Mouse (Mus musculus): Measurements from ENCODE around the gene Tmem256. TPM values are rescaled to one million over a fixed set of nuclear protein-coding genes. Genes with fewer than 3 reads are reported as not detected.

Gene Tmem256
- total and polyA plus RNA-seq, 2 experiments from 2014 or later, result 153 to 435 TPM

DNA sequence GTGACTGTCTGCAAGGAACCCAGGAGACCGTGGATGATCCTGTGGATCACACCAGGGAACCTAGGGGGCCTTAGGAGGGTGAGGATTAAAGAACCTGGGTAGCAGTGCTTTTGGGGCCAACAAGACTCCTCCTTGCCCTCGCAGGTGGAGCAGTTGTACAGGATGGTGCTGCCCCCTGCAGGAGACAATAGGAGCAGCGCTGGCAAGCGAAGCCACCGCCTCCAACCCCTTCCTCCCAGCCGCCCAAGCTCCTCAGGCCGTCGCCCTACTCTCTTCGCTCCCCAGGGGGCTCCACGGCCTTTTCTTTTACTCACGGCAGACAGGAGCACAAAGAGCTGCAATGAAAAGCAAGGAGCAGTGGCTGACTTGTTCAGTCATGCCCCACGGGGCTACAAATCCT is 38.6 kb downstream of the Tmem256 start:
- peak overlapping the region; percentile 42 for H3K4me2 ChIP-seq (ENCODE audit: low read depth, low read length)
- 3% methylated on average over 12 of the region's 12 CpGs for WGBS
- H3K36me3 ChIP-seq (ENCODE audit: insufficient read depth, low read length), result no peaks in the 10 kb centered on the region
- H3K9me3 ChIP-seq (ENCODE audit: low read length), result no peaks in the 10 kb centered on the region
- peak; percentile 86 for DNase-seq (ENCODE audit: low spot score)
- peak; percentile 58; the same call in 1 of the 2 replicates for ATAC-seq
- no peak overlapping the region for H3K9ac ChIP-seq (replicated peaks; ENCODE audit: low read length)
- no peak overlapping the region for H3K27ac ChIP-seq
- H3K4me1 ChIP-seq (ENCODE audit: insufficient read depth, low read length), result peaks cover 5% of the 10 kb centered on the region; the same call in 1 of the 2 replicates
- H3K27me3 ChIP-seq (ENCODE audit: insufficient read depth, low read length), result no peaks in the 10 kb centered on the region
- 0 out of 2 replicates have a peak overlapping the region, but pooled peaks have one; percentile 7 for H3K4me3 ChIP-seq (ENCODE audit: low read length)
- TF ChIP-seq CTCF (IDR thresholded peaks at IDR 0.05; ENCODE audit: low read depth), result peak; percentile 88

DNA sequence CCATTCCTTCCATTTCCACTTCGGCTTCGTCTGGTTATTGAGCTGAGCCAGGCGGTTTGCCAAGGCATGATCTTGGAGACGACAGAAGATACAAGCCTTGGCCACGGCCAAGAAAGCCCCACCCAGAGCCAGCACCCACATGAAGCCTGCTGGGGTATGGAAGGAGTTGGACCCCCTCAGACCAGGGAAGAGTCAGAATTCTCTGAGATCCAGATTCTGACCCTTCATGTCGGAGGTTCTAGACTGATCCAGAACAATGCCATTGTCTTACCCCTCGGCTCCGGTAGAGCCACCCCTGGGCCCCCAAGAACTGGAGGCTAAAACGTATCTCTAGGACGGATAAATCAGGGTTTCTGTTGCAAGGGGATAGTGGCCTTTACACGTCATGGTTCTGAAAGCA is 39.6 kb downstream of the Tmem256 start, which contains the start of gene Tmem95:
Gene Tmem95, minus strand, starts transcription at position 141 of the 400 bp plus-strand sequence.
- TF ChIP-seq CTCF (IDR thresholded peaks at IDR 0.05; ENCODE audit: low read depth), result no peak
- Histone ChIP-seq H3K27me3 (ENCODE audit: insufficient read depth, low read length) (no peaks in the 10 kb centered on the region), H3K9me3 (ENCODE audit: low read length) (no peaks in the 10 kb centered on the region), H3K27ac (no peak within 1 kb of the TSS), H3K4me2 (ENCODE audit: low read depth, low read length) (peak within 1 kb of the TSS; percentile 42), H3K4me1 (ENCODE audit: insufficient read depth, low read length) (peaks cover 5% of the 10 kb centered on the region; the same call in 1 of the 2 replicates), H3K9ac (replicated peaks; ENCODE audit: low read length) (no peak within 1 kb of the TSS), H3K36me3 (ENCODE audit: insufficient read depth, low read length) (no peaks in the 10 kb centered on the region), H3K4me3 (ENCODE audit: low read length) (0 out of 2 replicates have a peak within 1 kb of the TSS, but pooled peaks have one; percentile 7)
- WGBS, result 78% methylated on average over 11 of the region's 11 CpGs
- DNase-seq (ENCODE audit: low spot score) (no peak), ATAC-seq (no peak)

DNA sequence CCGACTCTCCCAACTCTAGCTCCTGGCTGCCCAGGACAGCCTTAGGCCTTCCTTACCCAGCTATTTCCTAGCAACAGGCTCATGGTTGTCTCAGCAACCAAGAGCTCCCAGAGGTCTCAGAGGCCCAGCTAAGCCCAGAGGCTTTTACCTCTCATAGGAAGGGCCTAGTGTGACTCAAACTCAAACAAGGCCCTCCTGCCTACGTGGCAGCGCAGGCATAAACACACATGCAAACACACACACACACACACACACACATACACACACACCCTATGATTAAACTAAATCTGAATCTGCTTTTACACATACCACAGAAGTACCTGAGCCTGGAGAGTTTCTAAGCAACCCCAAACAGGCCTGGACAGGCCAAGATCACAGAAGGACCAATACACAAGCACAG is 40.1 kb downstream of the Tmem256 start:
- H3K9ac ChIP-seq (replicated peaks; ENCODE audit: low read length), result no peak overlapping the region
- WGBS, result 59% methylated on average over 3 of the region's 3 CpGs

DNA sequence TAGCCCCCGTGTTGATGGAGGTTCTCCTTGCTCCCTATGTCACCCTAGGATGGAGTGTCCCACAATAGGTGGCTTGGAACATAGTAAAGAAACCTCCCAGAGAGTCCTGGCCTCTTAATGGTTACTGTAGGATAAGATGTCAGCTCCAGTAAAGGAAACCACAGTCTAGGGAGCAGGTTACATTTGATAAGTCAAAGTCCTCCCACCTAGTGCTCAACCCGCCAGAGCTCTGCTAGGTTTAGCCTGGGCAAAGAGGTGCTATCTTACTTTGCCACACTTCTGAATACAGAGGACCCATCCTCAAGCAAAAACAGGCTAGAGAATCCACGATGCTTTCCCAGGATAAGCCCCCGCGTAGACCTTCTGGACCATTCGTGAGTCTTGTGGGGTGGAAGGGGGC is 40.6 kb downstream of the Tmem256 start:
- Histone ChIP-seq H3K4me2 (ENCODE audit: low read depth, low read length) (no peak overlapping the region), H3K4me1 (ENCODE audit: insufficient read depth, low read length) (peaks cover 5% of the 10 kb centered on the region; the same call in 1 of the 2 replicates)
- no peak for TF ChIP-seq CTCF (IDR thresholded peaks at IDR 0.05; ENCODE audit: low read depth)

More for the DNA sequence above, 40.1 kb downstream of the Tmem256 start:
- H3K9me3 ChIP-seq (ENCODE audit: low read length), result no peaks in the 10 kb centered on the region
- H3K27me3 ChIP-seq (ENCODE audit: insufficient read depth, low read length), result no peaks in the 10 kb centered on the region
- H3K4me3 ChIP-seq (ENCODE audit: low read length), result no peak overlapping the region
- DNase-seq (ENCODE audit: low spot score) (peak; percentile 18), ATAC-seq (no peak)
- no peaks in the 10 kb centered on the region for H3K36me3 ChIP-seq (ENCODE audit: insufficient read depth, low read length)
- H3K4me1 ChIP-seq (ENCODE audit: insufficient read depth, low read length), result peaks cover 5% of the 10 kb centered on the region; the same call in 1 of the 2 replicates
- TF ChIP-seq CTCF (IDR thresholded peaks at IDR 0.05; ENCODE audit: low read depth), result no peak
- H3K4me2 ChIP-seq (ENCODE audit: low read depth, low read length), result no peak overlapping the region
- no peak overlapping the region for H3K27ac ChIP-seq

DNA sequence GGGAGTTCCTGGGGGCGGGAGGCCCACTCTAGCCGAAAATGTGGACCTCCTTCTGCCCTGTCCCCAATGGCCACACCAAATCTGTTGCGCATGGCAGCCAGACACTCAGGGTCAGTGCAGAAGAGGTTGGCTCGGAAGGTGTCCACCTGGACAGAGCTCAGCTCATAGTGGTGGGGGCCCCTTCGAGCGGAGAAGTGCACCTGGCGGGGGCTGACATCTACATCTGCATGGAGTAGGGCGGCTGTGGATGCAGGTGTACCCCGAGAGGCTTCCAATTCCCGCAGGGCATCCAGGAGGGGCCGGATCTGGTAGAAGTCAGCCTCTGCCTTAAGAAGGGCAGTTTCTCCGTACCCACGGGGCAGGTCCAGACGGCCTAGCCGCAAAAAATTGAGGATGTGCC is 41.4 kb downstream of the Tmem256 start:
- whole genome bisulfite sequencing, result 58% methylated on average over 15 of the region's 15 CpGs

More for the DNA sequence above, 40.6 kb downstream of the Tmem256 start:
- Histone ChIP-seq H3K9ac (replicated peaks; ENCODE audit: low read length) (no peak overlapping the region), H3K4me3 (ENCODE audit: low read length) (no peak overlapping the region), H3K9me3 (ENCODE audit: low read length) (no peaks in the 10 kb centered on the region), H3K36me3 (ENCODE audit: insufficient read depth, low read length) (no peaks in the 10 kb centered on the region), H3K27ac (no peak overlapping the region), H3K27me3 (ENCODE audit: insufficient read depth, low read length) (no peaks in the 10 kb centered on the region)
- WGBS, result 89% methylated on average over 6 of the region's 6 CpGs
- no peak for ATAC-seq
- DNase-seq (ENCODE audit: low spot score), result no peak

DNA sequence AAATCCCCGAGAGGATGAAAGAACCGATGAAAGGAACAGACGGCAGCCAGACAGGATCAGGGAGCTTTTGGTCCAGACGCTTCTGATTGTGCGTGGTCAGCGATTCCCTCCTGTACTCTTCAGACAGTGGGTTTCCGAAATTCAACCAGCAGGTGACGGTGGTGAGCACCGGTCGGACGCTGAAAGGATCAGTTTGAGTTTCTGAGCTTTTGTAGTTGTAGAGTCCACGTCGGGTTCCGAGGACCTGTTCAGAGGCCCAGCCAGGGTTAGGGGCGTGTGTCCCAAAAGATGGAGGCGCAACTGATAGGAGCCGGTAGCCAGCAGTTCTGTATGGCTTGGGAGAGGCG is 42.2 kb downstream of the Tmem256 start:
- under 1% methylated on average over 18 of the region's 18 CpGs for WGBS
- peak; percentile 86 for TF ChIP-seq CTCF (IDR thresholded peaks at IDR 0.05; ENCODE audit: low read depth)

More for the DNA sequence above, 41.4 kb downstream of the Tmem256 start:
- no peak for ATAC-seq
- no peaks in the 10 kb centered on the region for H3K9me3 ChIP-seq (ENCODE audit: low read length)
- H3K27ac ChIP-seq, result no peak overlapping the region
- peak overlapping the region; percentile 37; the same call in 1 of the 2 replicates for H3K9ac ChIP-seq (replicated peaks; ENCODE audit: low read length)
- peak overlapping the region; percentile 54 for H3K4me2 ChIP-seq (ENCODE audit: low read depth, low read length)
- peak overlapping the region; percentile 34 for H3K4me3 ChIP-seq (ENCODE audit: low read length)
- no peak for DNase-seq (ENCODE audit: low spot score)
- H3K4me1 ChIP-seq (ENCODE audit: insufficient read depth, low read length), result peaks cover 5% of the 10 kb centered on the region; the same call in 1 of the 2 replicates
- H3K27me3 ChIP-seq (ENCODE audit: insufficient read depth, low read length), result no peaks in the 10 kb centered on the region
- TF ChIP-seq CTCF (IDR thresholded peaks at IDR 0.05; ENCODE audit: low read depth), result no peak
- H3K36me3 ChIP-seq (ENCODE audit: insufficient read depth, low read length), result no peaks in the 10 kb centered on the region

More for the DNA sequence above, 42.2 kb downstream of the Tmem256 start:
- ATAC-seq (peak; percentile 52), DNase-seq (ENCODE audit: low spot score) (peak; percentile 83)
- peak overlapping the region; percentile 54 for H3K4me2 ChIP-seq (ENCODE audit: low read depth, low read length)
- peaks cover 5% of the 10 kb centered on the region; the same call in 1 of the 2 replicates for H3K4me1 ChIP-seq (ENCODE audit: insufficient read depth, low read length)
- H3K9ac ChIP-seq (replicated peaks; ENCODE audit: low read length), result peak overlapping the region; percentile 37; the same call in 1 of the 2 replicates
- no peaks in the 10 kb centered on the region for H3K9me3 ChIP-seq (ENCODE audit: low read length)
- peak overlapping the region; percentile 34 for H3K4me3 ChIP-seq (ENCODE audit: low read length)
- peak overlapping the region; percentile 57 for H3K27ac ChIP-seq
- H3K27me3 ChIP-seq (ENCODE audit: insufficient read depth, low read length), result no peaks in the 10 kb centered on the region
- H3K36me3 ChIP-seq (ENCODE audit: insufficient read depth, low read length), result no peaks in the 10 kb centered on the region
